Mouse (Mus musculus) spleen, adult 2 months (tissue): ENCODE results near the gene Ostf1. TPM values are rescaled to one million over a fixed set of nuclear protein-coding genes. Genes with fewer than 3 reads are reported as not detected.

ENCODE experiments used
- DNase-seq, 2 experiments: peaks; one replicate each; pipeline versions ENCODE4 v3.0.0 to v3.0.0-alpha.2; 2012 to 2021; ENCODE audit warnings: low spot score in 2 of 2, low read depth in 1 of 2
- H3K27ac ChIP-seq: fragments of 200-500 bp; 2 replicates; pipeline ENCODE4 v1.5.1; 2012; ENCODE audit warnings: low read length, inconsistent platforms; ENCODE audit not compliant: insufficient read depth
- H3K27me3 ChIP-seq: fragments of 200-500 bp; 2 replicates; pipeline ENCODE4 v1.6.1; 2012; ENCODE audit warnings: mild to moderate bottlenecking, moderate library complexity, low read length, inconsistent platforms; ENCODE audit not compliant: control insufficient read depth, insufficient read depth
- H3K36me3 ChIP-seq: fragments of 200-500 bp; 2 replicates; pipeline ENCODE4 v1.6.1; 2012; ENCODE audit warnings: mild to moderate bottlenecking, low read length, inconsistent platforms; ENCODE audit not compliant: control insufficient read depth, insufficient read depth
- H3K4me1 ChIP-seq: fragments of 200-500 bp; 2 replicates; pipeline ENCODE4 v1.6.1; 2011; ENCODE audit warnings: inconsistent platforms; ENCODE audit not compliant: control insufficient read depth, insufficient read depth, insufficient read length
- H3K4me3 ChIP-seq: fragments of 200-500 bp; 2 replicates; pipeline ENCODE4 v1.5.1; 2011; ENCODE audit warnings: mild to moderate bottlenecking, inconsistent platforms; ENCODE audit not compliant: insufficient read depth, insufficient read length; ENCODE audit errors: extremely low read depth
- CTCF ChIP-seq: fragments of 200-500 bp; IDR thresholded peaks from 2 replicates; pipeline ENCODE4 v1.5.1; 2011; ENCODE audit warnings: mild to moderate bottlenecking, inconsistent platforms; ENCODE audit not compliant: insufficient read depth, insufficient read length, insufficient replicate concordance; ENCODE audit errors: extremely low read depth
- POLR2A ChIP-seq: fragments of 200-500 bp; IDR thresholded peaks from 2 replicates; pipeline ENCODE4 v1.6.1; 2011; ENCODE audit warnings: low read depth, low read length, inconsistent platforms
- WGBS: fragments of 180-500 bp; shearing (Covaris S2); methylation state at CpG from one replicate; pipeline ENCODE4 v1.1.7; 2018; 5-methylcytosine and 5-hydroxymethylcytosine counted together
- polyA plus RNA-seq: library from polyadenylated mRNA; depleted of rRNA; stranded (reverse); fragments of >200 nt; gene quantifications from 2 replicates; pipeline ENCODE4 v1.2.3, GENCODE M21; 2012

The Ostf1 gene
- polyA plus RNA-seq, 1 experiment = 69.7 TPM

- Histone ChIP-seq H3K36me3 (no peaks in the 10 kb centered on the region), H3K4me3 (no peak overlapping the region), H3K4me1 (peaks cover 47% of the 10 kb centered on the region), H3K27ac (peak overlapping the region; percentile 78), H3K27me3 (no peaks in the 10 kb centered on the region)
- no peak for TF ChIP-seq CTCF
- no peak for TF ChIP-seq POLR2A
- WGBS = 21% methylated on average over 1 of the region's 1 CpGs
- DNase-seq = no peak
Measured at GRCm38 (mm10) chr19:18619691-18620090, 11.9 kb downstream of the Ostf1 start.

GRCm38 (mm10) chr19:18619060-18619459 lies 12.6 kb downstream of the Ostf1 start:
- Histone ChIP-seq H3K36me3 (no peaks in the 10 kb centered on the region), H3K4me1 (peaks cover 43% of the 10 kb centered on the region), H3K27me3 (no peaks in the 10 kb centered on the region), H3K4me3 (no peak overlapping the region), H3K27ac (peak overlapping the region; percentile 78; the same call in 1 of the 2 replicates)
- 37% methylated on average over 5 of the region's 5 CpGs for WGBS
- DNase-seq = peak in 1 of 2 experiments; percentile 52
- TF ChIP-seq CTCF = no peak
- no peak for TF ChIP-seq POLR2A

- Histone ChIP-seq H3K36me3 (no peaks in the 10 kb centered on the region), H3K4me3 (no peak overlapping the region), H3K4me1 (peaks cover 45% of the 10 kb centered on the region), H3K27ac (no peak overlapping the region), H3K27me3 (no peaks in the 10 kb centered on the region)
- DNase-seq = no peak
- TF ChIP-seq CTCF = no peak
- no peak for TF ChIP-seq POLR2A
- WGBS = 71% methylated on average over 1 of the region's 1 CpGs
Measured at GRCm38 (mm10) chr19:18617504-18617903, 14.1 kb downstream of the Ostf1 start.

GRCm38 (mm10) chr19:18615680-18616240 lies 15.9 kb downstream of the Ostf1 start:
- TF ChIP-seq CTCF (no peak), POLR2A (no peak)
- WGBS = 19% methylated on average over 9 of the region's 9 CpGs
- H3K27ac ChIP-seq = peak overlapping the region; percentile 57
- no peaks in the 10 kb centered on the region for H3K36me3 ChIP-seq
- H3K4me1 ChIP-seq = peaks cover 39% of the 10 kb centered on the region
- no peak for DNase-seq
- no peaks in the 10 kb centered on the region for H3K27me3 ChIP-seq
- H3K4me3 ChIP-seq = no peak overlapping the region

GRCm38 (mm10) chr19:18614337-18614736 lies 17.3 kb downstream of the Ostf1 start:
- no peak for TF ChIP-seq CTCF
- TF ChIP-seq POLR2A = no peak
- H3K4me3 ChIP-seq = no peak overlapping the region
- H3K4me1 ChIP-seq = peaks cover 28% of the 10 kb centered on the region
- no peak overlapping the region for H3K27ac ChIP-seq
- H3K27me3 ChIP-seq = no peaks in the 10 kb centered on the region
- H3K36me3 ChIP-seq = no peaks in the 10 kb centered on the region
- 66% methylated on average over 7 of the region's 7 CpGs for WGBS
- DNase-seq = no peak

GRCm38 (mm10) chr19:18608975-18609374 lies 22.6 kb downstream of the Ostf1 start:
- H3K4me3 ChIP-seq = no peak overlapping the region
- TF ChIP-seq CTCF (no peak), POLR2A (no peak)
- no peaks in the 10 kb centered on the region for H3K36me3 ChIP-seq
- no peaks in the 10 kb centered on the region for H3K27me3 ChIP-seq
- WGBS = 39% methylated on average over 6 of the region's 6 CpGs
- H3K27ac ChIP-seq = no peak overlapping the region
- H3K4me1 ChIP-seq = peaks cover 8% of the 10 kb centered on the region; the same call in 1 of the 2 replicates
- no peak for DNase-seq

GRCm38 (mm10) chr19:18607907-18608306 lies 23.7 kb downstream of the Ostf1 start:
- WGBS = 48% methylated on average over 7 of the region's 7 CpGs
- no peaks in the 10 kb centered on the region for H3K27me3 ChIP-seq
- H3K4me1 ChIP-seq = peaks cover 3% of the 10 kb centered on the region; the same call in 1 of the 2 replicates
- TF ChIP-seq POLR2A (no peak), CTCF (no peak)
- no peak for DNase-seq
- no peak overlapping the region for H3K27ac ChIP-seq
- no peak overlapping the region for H3K4me3 ChIP-seq
- H3K36me3 ChIP-seq = no peaks in the 10 kb centered on the region; the same call in 1 of the 2 replicates
